Mouse (Mus musculus): ENCODE measurements at regions not wholly inside any gene's neighbourhood (a gene's known extent, or its start where the extent isn't known, plus 50 kb on each side); places are given as distances from the start of the nearest gene placed in this dataset.

DNA sequence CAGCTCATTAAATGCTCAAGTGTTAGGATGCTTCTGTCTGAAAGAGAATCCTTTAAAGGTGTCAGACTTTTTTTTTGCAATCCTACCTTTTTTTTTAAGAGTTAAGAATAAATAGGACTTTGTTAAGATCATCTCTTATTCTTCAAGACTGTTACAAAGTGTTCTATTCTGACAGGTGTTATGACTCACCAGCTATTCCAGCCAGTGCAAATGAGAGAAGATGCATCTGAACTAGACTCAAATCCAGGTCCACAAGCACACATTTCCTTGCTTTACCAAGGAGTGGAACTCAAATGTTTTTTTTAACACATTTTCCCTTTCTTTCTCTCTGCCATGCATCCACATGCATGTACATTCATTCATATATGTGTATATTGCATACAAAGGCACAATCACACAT lies 98.4 kb upstream of the Atp10a start:
- no peak overlapping the region for H3K4me3 ChIP-seq (ENCODE audit: low read depth, low read length)
- no peaks in the 10 kb centered on the region for H3K4me1 ChIP-seq (ENCODE audit: control insufficient read depth, insufficient read depth, low read length)
- H3K27ac ChIP-seq (ENCODE audit: low read depth, low read length): no peak overlapping the region
- H3K9me3 ChIP-seq (ENCODE audit: control insufficient read depth, low read length): no peaks in the 10 kb centered on the region
- no peaks in the 10 kb centered on the region for H3K36me3 ChIP-seq (ENCODE audit: control insufficient read depth, insufficient read depth, low read length)
- no peaks in the 10 kb centered on the region for H3K27me3 ChIP-seq (ENCODE audit: control insufficient read depth, insufficient read depth, low read length)
- ATAC-seq (ENCODE audit: low read depth): no peak
- H3K4me2 ChIP-seq (ENCODE audit: low read depth, low read length): no peak overlapping the region
- no peak overlapping the region for H3K9ac ChIP-seq (replicated peaks; ENCODE audit: low read depth, low read length)

DNA sequence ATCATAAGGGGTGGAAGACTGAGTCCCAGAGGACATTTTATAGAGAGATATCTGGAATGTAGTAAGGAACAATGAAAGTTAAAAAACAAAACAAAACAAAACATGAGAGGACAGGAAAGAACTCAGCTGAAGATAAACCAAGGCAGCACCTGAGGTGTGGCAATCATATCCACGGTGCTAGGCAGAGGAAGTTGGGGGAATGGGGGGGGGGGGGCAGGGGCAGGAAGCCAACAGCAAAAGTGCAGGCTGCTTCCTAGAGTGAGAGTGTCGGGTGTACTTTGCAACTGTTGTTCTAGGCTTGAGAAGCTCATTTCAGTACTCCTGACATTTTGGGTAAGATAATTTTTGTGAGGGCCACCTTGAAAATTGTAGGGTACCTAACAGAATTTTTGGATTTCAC lies 87.2 kb upstream of the Atp10a start:
- H3K27me3 ChIP-seq (ENCODE audit: control insufficient read depth, insufficient read depth, low read length): no peaks in the 10 kb centered on the region
- no peaks in the 10 kb centered on the region for H3K36me3 ChIP-seq (ENCODE audit: control insufficient read depth, insufficient read depth, low read length)
- WGBS: 67% methylated on average over 2 of the region's 2 CpGs
- no peaks in the 10 kb centered on the region for H3K4me1 ChIP-seq (ENCODE audit: control insufficient read depth, insufficient read depth, low read length)
- no peak overlapping the region for H3K4me2 ChIP-seq (ENCODE audit: low read depth, low read length)
- H3K4me3 ChIP-seq (ENCODE audit: low read depth, low read length): no peak overlapping the region
- no peak for ATAC-seq (ENCODE audit: low read depth)
- H3K27ac ChIP-seq (ENCODE audit: low read depth, low read length): no peak overlapping the region
- H3K9me3 ChIP-seq (ENCODE audit: control insufficient read depth, low read length): no peaks in the 10 kb centered on the region
- H3K9ac ChIP-seq (replicated peaks; ENCODE audit: low read depth, low read length): no peak overlapping the region

DNA sequence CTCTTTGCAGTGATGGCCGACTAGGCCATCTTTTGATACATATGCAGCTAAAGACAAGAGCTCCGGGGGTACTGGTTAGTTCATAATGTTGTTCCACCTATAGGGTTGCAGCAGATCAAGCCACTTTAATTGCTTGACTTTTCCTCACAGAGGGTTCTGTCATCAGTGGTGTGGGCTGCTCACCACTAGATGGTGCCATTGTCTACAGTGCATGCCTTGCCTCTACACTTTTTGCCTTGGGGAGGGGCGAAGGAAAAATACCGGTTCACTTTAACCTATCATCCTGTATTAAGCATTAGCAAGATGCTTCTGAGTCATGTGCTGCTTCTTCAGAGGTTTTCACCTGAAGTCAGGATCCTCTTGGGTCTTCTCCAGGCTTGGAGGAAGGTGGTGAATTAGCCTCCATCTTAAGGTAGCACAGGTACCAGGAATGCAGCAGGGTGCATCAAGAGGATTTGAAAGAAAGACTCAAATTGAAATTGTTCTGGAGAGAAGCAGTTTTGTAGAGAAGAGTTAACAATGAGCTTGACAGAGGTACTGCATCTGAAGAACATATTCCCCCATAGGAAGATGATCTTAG lies 71.6 kb upstream of the Atp10a start:
- no peak overlapping the region for H3K9ac ChIP-seq (replicated peaks; ENCODE audit: low read depth, low read length)
- H3K4me2 ChIP-seq (ENCODE audit: low read depth, low read length): no peak overlapping the region
- WGBS: 32% methylated on average over 4 of the region's 4 CpGs
- no peaks in the 10 kb centered on the region for H3K36me3 ChIP-seq (ENCODE audit: control insufficient read depth, insufficient read depth, low read length)
- no peaks in the 10 kb centered on the region for H3K4me1 ChIP-seq (ENCODE audit: control insufficient read depth, insufficient read depth, low read length)
- H3K27ac ChIP-seq (ENCODE audit: low read depth, low read length): no peak overlapping the region
- H3K4me3 ChIP-seq (ENCODE audit: low read depth, low read length): no peak overlapping the region
- H3K9me3 ChIP-seq (ENCODE audit: control insufficient read depth, low read length): no peaks in the 10 kb centered on the region
- no peaks in the 10 kb centered on the region for H3K27me3 ChIP-seq (ENCODE audit: control insufficient read depth, insufficient read depth, low read length)
- peak; percentile 84; the same call in 1 of the 2 replicates for ATAC-seq (ENCODE audit: low read depth)

DNA sequence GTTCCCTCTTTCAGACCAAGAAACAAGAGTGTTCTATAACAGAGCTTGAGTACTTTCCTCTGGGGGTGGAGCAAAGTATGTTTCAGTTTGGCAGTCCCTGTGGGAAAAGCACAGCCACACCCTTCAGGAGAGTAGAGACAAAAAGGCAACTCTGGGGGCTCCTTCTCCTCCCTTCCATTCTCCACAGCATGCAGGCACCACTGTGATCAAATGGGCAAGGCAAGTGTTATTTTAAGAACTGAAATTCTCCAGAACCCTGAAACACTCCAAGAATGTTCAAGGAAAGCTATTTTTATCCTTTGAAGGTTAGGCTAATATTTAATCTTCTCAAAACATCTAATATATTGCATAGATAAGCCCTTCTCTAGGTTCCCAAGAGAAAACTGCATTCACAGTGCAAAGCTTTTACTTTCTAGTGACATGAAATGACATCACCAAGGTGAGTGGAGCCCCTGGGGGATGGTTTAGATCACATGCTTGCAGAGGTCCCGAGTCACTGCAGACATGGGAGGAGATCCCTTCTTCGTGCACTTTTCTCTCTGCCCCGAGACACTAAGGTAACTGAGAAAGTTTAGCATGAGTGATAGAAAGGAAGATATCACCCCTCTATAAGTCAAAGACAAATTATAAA lies 70.2 kb upstream of the Atp10a start:
- H3K36me3 ChIP-seq (ENCODE audit: control insufficient read depth, insufficient read depth, low read length): no peaks in the 10 kb centered on the region
- no peak for ATAC-seq (ENCODE audit: low read depth)

DNA sequence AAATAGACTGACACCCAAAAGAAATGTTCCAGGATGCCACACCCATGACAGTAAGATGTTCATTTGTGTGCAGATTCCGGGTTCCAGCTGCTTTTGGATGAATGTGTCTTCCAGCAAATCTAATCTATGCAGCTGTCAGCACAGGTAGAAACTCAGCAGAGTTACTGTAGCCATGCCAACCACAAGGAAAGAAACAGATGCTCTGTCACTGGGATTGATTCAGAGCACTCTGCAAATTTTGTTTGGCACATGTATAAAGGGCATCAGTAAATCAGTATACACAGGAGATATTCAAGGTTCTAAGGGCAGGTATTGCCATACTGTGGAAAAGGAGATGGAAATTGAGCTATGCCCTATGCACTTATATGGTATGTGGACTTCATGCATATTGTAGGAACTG lies 60.0 kb upstream of the Atp10a start:
- WGBS: 75% methylated on average over 1 of the region's 1 CpGs
- Histone ChIP-seq H3K9ac (replicated peaks; ENCODE audit: low read depth, low read length) (no peak overlapping the region), H3K36me3 (ENCODE audit: control insufficient read depth, insufficient read depth, low read length) (no peaks in the 10 kb centered on the region), H3K27ac (ENCODE audit: low read depth, low read length) (no peak overlapping the region), H3K4me2 (ENCODE audit: low read depth, low read length) (no peak overlapping the region), H3K4me1 (ENCODE audit: control insufficient read depth, insufficient read depth, low read length) (no peaks in the 10 kb centered on the region), H3K9me3 (ENCODE audit: control insufficient read depth, low read length) (no peaks in the 10 kb centered on the region), H3K27me3 (ENCODE audit: control insufficient read depth, insufficient read depth, low read length) (no peaks in the 10 kb centered on the region), H3K4me3 (ENCODE audit: low read depth, low read length) (no peak overlapping the region)
- no peak for ATAC-seq (ENCODE audit: low read depth)

More for the DNA sequence above, 70.2 kb upstream of the Atp10a start:
- H3K4me1 ChIP-seq (ENCODE audit: control insufficient read depth, insufficient read depth, low read length): no peaks in the 10 kb centered on the region
- no peak overlapping the region for H3K27ac ChIP-seq (ENCODE audit: low read depth, low read length)
- H3K9ac ChIP-seq (replicated peaks; ENCODE audit: low read depth, low read length): no peak overlapping the region
- no peak overlapping the region for H3K4me2 ChIP-seq (ENCODE audit: low read depth, low read length)
- 81% methylated on average over 3 of the region's 3 CpGs for WGBS
- H3K4me3 ChIP-seq (ENCODE audit: low read depth, low read length): no peak overlapping the region
- H3K9me3 ChIP-seq (ENCODE audit: control insufficient read depth, low read length): no peaks in the 10 kb centered on the region
- H3K27me3 ChIP-seq (ENCODE audit: control insufficient read depth, insufficient read depth, low read length): no peaks in the 10 kb centered on the region
